Mouse (Mus musculus): Measurements from ENCODE around the gene Astn2.

The Astn2 gene

DNA sequence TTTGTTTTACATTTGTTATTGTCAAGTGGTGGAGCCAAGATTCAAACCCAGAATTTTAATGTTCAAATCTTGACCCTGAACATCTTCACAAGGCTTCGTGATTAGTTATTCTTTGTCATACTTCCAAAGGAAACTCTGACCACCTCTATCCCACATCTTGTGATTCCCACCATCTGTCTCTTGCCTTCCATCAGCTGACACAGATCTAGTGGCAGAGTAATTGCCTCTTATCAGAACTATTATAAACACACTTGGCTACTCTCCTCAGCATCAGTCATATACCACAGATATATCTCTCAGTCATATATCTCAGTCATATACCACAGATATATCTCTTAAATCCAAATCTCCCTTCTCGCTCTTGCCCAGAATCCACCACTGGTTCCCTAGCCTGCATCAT, 983.1 kb downstream of the Astn2 start:
- no peak for DNase-seq (ENCODE audit: low read depth, low spot score)

DNA sequence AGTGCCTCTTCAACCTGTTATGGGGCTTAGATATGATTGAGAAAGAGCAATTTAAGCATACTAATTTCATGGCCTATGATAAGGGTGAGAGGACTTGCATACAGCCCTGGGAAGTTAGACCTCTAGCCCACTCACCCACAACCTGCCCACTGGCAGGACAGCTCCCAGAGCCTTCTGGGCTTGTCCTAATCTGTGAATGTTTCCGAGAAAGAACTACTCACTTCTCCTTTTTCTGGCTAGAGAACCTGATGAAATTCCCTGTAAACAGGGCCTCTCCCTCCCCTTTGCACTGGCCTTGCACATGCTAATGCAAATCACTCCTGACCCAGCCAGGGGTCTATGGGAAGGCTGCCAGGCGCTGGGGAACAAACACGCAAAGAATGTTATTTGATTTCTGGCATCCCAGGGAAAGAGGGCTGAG, 983.9 kb downstream of the Astn2 start:
- peak; percentile 44 for DNase-seq (ENCODE audit: low read depth, low spot score)

DNA sequence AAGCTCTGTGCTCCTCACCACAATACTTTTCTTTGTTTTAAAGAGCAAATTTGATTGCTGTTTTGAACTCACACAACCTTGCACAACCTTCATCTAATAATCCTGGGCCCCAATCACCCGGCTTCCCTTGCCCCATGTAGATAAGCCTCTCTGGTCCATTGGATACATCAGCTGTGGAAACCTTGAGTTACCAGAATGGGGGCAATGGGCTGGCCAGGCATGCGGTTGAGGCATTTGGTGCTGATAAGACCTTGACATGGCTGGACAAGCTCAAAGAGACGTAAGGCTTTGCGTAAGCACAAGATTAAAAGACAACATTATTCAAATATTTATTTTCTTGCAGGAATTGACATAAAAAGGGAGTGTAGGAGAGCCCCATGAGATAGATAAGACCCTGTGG, 988.9 kb downstream of the Astn2 start:
- no peak for DNase-seq (ENCODE audit: low read depth, low spot score)

DNA sequence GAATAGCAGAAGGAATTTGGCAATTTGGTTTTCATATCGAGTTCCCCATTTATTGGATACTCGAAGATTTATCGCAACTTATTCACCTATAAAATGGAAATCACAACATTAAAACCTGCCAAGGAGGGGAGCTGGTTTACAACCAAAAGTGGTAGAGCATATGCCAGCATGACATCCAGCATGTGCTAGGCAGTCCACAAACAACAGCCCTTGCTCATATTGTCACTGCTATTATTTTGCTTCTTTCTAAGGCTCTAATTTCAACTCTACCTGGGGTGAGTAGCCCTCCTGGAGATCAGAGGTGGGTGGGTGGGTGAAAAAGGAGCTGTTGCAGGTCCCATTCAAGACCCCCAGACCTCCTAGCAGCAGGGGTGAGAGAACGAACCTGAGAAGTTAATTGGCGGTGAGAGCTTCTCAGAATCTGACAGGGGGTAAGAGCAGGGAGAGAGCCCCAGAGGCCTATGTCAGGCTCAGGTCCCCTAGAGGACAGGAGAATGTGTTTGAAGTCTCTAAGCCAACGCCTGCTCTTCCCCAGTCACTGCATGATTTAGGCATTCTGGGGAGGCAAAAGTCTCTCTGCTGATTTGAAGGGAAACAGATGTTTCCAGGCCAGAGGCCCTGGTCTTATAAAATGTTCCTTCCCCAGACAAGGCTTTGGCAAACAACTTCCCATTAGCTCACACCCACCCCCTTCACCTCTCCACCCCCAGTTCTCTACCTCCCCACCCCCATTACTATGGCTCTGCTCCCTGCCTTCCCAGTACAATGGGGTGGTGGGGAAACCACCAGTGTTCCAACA, 1001.4 kb downstream of the Astn2 start:
- DNase-seq (ENCODE audit: low read depth, low spot score): peak; percentile 34

DNA sequence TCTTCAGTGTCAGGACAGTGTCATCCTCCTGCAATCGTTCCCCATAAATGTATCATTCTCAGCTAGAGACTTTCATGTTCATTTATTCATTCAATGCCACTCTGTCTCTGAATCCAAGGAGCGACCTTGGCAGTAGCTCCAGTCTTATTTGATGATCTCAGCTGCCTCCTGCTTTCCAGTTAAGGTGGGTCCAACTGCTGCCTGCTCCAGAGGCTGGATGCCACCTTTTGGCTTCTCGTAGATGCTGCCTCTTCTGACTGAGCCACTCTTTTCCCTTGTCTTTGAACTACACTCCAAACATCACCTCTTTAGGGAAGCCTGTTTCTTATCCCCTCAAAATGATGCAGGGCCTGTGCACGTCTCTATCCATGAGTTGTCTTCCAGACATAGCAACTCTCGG, 1002.1 kb downstream of the Astn2 start:
- DNase-seq (ENCODE audit: low read depth, low spot score): no peak

DNA sequence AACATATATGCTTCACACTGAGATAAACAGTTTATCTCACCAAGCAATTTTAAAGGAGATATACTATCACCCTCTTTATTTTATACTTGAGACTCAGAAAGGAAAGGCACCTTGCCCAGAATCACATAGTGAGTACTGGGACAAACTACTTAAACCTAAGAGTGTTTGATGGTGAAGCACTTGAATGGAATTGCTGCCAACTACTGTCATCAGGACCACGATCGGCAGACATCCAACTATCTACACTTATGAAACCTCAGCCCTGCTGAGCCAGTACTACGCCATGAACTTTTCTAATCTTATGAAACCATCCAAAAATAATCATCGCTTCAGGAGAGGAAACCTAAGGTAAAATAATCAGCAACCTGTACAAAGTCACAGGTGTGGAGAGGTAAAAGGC, 1005.0 kb downstream of the Astn2 start:
- DNase-seq (ENCODE audit: low read depth, low spot score): no peak

DNA sequence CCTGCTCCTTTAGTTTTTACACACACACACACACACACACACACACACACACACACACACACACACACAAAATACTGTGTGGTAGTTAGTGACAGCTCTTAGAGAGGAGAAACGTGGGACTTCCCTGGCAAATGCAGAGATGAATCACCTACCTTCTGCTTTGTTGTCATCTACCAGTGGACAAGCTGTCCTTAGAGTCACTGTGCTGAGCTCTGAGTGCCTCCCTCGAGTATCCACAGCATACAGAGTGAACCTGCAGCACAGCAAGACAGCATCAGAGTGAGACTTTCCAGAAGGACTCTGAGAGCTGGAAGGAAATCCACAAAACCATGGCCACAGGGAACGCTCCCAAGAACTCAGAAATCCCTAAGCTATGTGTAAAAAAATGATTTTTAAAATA, 1007.6 kb downstream of the Astn2 start:
- DNase-seq (ENCODE audit: low read depth, low spot score): no peak

DNA sequence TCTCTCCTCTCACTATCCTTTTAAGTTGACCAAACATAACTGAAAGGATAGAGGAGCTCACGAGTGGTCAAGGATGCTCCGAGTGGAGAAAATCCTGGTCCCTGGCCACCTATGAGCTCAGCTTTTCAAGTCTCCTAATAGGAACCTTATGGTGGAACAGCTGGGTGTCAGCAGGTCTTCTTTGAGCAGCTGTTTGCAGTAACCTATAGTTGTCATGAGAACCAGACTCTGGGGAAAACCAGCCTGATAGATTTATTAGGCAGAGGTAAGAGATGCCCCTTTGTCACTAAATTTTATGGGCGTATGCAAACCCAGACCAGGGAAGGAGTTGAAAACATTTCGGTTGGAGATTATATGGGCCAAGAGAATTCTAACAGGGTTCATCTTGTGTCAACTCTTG, 1013.4 kb downstream of the Astn2 start:
- DNase-seq (ENCODE audit: low read depth, low spot score): peak; percentile 35

DNA sequence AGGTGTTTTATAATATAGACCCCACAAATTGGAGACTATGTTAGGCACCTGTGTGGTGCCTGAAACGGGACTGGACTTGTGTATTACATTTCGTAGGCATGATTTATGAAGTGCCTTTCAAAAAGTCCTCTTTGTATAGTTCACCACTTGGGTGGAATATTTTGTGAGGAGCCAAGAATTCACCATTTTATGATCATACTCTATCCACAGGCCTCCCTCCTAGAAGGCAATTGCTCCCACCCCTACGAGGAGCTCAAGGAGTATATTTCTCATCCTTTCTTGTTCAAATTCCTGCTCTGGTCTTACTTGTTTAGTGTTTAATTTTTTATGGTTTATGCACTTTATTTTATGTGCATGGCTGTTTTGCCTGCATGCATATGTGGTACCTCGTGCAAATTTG, 1021.3 kb downstream of the Astn2 start:
- DNase-seq (ENCODE audit: low read depth, low spot score): no peak

DNA sequence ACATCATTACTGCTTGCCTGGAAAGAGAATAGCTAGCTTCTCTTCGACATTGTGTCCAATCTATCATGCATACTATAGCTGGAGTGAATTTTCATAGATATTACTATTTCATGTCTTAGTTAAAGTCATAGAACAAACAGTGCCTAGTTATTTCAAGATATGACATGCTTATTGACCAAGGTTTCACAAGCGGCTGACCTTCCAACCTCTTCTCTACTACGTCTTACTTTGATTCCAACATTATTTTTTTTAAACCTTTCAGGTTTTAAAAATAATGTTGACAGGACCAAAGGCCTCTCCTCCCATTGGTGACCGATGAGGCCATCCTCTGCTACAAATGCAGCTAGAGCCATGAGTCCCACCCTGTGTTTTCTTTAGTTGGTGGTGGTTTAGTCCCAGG, 1025.0 kb downstream of the Astn2 start:
- no peak for DNase-seq (ENCODE audit: low read depth, low spot score)

DNA sequence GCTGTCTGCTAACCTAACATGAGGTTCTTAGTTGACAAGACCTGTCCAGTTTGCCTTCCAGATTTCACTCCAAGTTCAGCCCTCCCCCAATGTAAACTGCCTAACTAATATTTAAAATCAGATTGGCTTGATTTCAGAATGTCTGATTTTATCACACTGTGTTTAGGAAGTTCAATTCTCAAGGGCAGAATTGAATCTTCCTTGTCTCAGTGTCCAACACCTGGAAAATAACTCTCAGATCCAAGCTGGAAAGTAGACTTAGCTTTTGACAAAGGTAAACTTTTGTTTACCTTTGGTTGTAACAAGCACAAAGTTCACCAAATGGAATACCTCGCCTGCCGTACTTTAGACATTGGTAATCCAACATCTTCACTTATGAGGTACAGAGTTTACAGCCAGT, 1027.8 kb downstream of the Astn2 start:
- DNase-seq (ENCODE audit: low read depth, low spot score): no peak

DNA sequence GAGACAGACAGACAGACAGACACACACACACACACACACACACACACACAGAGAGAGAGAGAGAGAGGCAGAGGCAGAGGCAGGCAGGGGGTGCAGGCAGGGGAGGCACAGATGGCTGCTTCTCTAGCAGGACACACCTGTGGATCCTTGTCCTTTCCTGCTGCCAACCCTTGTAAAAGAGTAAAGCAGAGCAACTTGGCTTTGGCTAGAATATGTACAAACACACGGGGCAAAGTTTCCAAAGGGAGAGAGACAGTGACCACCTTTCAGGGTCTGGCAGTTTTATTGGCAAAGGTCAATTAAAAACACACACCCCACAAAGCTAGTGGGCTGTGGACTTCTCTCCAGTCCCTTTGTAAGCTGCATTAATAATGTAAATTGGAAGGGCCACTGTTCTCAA, 1030.6 kb downstream of the Astn2 start:
- DNase-seq (ENCODE audit: low read depth, low spot score): no peak

DNA sequence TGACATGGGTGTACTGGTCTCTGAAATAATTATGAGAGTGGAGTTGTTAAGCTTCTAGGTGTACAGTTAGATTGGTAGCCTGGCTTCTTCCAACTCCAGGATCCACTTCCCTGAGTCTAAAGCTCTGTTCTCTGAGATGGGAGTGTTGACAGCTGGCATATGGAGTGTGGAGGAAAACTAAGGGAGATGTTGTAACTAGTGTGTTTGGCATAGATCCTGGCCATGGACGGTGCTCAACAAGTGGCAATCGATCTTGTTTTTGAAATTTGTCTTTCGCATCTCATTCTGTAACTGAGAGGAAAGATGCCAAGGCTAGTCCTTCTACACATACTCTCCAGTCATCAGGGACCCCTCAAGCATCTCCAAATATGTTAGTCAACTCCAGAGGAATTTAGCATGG, 1031.7 kb downstream of the Astn2 start:
- no peak for DNase-seq (ENCODE audit: low read depth, low spot score)

DNA sequence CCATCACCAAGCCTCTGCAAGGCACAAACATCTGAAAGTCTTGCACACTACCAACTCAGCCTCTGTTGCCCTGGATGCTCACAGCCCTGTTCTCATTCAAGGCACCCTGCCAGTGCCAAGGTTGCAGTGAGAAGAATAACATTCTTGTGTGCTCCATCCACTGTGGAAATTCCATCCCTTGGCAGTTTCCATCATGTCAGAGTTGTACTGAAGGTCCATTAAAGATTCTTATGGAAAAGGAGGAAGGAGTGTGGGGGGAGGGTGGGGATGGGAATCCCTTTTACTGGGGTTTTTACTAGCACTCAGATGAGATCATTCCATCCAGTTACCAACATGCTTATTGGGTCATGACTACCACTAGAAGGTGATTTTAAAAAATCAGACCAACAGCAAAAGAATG, 1037.3 kb downstream of the Astn2 start:
- DNase-seq (ENCODE audit: low read depth, low spot score): no peak

DNA sequence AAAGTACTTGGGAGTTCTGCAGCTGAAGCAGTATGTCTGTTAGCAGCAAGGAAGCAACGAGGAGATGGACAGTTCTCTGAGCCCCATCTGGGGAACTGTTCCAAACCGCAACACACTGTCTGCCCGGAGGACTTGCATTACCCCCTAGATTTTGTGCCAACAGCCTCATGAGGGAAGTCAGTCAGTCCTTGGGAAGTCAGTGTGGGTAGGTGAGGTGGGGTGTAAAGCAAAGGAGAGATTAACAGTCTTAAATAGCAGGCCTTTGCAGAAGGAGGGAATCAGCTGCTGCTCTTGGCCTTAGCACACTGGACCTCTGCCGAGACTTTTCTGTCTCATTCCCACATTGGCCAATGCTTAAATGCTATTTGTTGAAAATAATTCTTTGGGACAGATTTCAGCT, 1049.8 kb downstream of the Astn2 start:
- no peak for DNase-seq (ENCODE audit: low read depth, low spot score)

DNA sequence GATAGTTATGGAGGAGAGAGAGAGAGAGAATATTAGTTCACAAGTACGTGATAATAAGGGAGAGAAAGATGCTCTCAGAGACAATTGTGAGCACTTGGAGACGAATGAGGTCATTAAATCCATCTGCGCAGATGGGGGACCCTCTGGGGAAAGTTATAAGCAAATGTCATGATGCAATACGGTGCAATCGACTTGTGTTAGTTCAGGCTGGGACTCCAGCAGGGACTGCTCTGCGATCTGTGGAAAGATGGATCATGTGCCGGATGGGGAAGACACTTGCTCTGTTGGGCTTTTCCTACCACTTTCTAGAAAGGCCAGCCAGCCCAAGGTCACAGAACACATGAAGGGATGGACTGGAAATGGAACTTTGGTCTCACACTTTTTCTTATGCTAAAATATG, 1053.9 kb downstream of the Astn2 start:
- DNase-seq (ENCODE audit: low read depth, low spot score): no peak

DNA sequence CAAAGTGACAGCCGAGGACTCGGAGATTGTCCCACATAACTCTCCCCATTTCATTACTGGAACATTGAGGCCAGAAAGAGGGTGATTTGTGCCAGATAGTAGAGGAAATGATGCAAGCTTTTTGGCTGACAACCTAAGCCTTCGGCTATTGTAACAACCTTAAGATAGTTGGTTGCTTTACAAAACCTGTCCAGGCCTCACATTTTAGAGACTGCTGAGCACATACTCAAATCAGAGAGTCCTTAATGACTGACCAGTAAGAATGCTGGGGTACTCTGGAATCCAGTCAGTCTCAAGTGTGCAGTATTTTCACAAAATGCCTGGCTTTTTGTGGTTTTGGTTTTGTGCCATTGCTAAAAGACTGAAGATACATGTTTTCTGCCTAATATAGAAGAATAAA, 1062.6 kb downstream of the Astn2 start:
- no peak for DNase-seq (ENCODE audit: low read depth, low spot score)

DNA sequence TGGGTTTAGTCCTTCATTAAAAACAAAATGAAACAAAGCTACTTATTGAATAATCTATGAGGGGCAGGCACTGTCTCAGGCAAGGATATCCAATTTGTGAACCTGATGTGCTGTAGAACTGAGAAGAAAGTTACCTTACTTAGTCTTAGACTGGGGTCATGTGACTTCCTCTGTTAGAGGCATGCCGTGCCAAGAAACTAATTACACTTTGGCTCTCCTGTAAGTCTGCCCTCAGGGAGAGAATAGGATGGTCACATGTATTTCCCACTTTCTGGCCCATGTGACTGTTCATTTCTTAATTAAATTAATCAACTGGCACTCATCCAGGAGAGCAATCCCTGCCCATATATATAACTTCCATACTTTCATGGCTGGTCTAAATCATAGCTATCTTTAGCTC, 1070.7 kb downstream of the Astn2 start:
- no peak for DNase-seq (ENCODE audit: low read depth, low spot score)

All from embryo, embryonic 11.5 days (tissue).